Mouse (Mus musculus): Measurements from ENCODE around the gene Zan.

Gene Zan

DNA sequence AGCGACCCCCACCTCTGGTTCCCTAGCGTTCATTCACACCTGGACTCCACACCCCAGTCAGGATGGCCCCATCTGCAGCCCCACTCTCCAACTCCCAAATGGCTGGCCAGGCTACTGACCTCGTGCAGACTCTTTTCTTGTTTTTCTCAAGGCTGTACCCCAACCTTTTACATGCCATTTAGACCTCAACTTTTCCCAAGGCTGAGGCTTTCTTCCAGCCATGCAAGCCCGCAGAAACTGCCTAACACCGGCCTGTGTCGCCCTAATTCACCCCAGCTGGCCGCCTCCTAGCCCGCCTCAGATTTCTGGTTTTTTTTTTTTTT lies 125.8 kb downstream of the Zan start:
- no peak for DNase-seq (ENCODE audit: low spot score in 2 of 2)

DNA sequence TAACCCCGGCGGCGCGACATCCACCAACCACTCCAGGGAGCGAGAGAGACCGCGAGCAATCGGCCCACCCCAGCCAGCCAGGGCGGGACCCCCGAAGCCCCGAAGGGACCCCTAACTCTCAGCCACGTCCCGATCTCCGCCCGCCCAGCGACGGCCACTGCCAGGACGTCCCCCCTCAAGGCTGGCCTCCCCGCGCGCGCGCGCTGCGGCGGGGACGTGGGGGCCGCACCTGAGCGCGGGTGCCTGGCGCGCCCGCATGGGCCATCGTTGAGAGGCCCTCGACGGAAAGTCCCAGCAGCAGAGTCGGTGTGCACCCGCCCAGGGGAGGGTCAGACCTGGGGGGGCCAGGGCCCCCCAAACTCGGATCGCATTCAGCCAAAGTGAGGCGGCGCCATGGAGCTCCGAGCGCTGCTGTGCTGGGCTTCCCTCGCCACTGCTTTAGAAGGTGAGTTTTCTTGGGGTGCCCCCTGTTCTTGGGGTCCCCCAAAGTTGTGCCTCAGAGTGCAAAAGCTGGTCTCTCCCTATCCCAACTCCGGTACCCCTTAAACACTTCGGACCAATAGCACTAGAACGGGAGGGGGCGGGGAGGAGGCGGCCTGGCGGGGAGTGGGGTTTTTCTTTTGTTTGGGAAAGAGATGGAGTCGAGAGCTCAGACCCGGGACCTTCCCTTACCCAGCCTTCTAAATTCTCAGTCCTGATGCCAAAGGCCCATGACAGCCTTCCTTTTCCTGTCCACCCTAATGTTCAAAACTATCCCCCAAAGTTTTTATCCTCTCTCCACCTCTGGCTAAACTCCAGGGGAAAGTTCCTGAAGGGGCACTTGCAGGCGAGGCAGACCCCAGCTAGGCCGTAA lies 126.4 kb downstream of the Zan start:
- DNase-seq (ENCODE audit: low spot score in 2 of 2): no peak

DNA sequence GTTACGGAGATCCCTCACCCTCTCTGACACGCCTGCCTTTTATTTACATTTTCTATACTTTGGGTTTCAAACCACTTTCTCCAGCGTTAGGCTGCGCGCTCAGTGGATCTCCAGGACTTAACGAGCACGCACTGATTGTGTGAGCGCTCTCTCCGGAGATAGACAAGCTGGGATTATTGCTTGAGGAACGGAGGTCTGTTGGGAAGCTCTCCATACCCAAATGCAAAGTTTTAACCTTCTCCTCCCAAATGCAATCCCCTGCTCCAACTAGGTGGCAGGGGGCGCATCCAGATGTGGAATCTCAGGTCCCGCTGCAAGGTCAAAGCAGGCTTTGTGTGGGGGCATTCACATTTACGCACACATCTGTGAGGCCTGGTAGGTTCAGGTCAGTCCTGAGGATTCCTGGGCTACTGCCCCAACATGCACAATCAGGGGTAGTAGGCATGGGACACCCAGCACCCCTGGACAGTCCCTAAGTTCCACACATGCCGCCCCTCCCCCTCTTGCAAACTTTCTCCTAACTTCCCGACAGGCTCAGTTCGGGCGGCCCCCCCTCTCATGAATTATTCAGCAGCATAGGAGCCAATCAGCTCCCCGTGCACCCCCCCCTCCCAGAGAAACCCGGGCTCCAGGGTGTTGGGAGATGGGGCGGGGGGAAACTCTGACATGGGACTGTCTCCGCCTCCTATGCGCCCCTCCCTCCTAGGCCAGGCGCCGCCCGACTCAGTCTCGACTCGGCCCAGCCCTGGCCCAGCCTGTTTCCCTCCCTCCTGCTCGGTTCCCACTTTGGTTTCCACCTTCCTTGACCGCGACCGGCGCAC lies 127.3 kb downstream of the Zan start, which contains the start of gene Ephb4:
Gene Ephb4 (plus strand): TSS at position 726 of the 821 bp plus-strand sequence.
- DNase-seq (ENCODE audit: low spot score in 2 of 2): peak; percentile 35 to 60

DNA sequence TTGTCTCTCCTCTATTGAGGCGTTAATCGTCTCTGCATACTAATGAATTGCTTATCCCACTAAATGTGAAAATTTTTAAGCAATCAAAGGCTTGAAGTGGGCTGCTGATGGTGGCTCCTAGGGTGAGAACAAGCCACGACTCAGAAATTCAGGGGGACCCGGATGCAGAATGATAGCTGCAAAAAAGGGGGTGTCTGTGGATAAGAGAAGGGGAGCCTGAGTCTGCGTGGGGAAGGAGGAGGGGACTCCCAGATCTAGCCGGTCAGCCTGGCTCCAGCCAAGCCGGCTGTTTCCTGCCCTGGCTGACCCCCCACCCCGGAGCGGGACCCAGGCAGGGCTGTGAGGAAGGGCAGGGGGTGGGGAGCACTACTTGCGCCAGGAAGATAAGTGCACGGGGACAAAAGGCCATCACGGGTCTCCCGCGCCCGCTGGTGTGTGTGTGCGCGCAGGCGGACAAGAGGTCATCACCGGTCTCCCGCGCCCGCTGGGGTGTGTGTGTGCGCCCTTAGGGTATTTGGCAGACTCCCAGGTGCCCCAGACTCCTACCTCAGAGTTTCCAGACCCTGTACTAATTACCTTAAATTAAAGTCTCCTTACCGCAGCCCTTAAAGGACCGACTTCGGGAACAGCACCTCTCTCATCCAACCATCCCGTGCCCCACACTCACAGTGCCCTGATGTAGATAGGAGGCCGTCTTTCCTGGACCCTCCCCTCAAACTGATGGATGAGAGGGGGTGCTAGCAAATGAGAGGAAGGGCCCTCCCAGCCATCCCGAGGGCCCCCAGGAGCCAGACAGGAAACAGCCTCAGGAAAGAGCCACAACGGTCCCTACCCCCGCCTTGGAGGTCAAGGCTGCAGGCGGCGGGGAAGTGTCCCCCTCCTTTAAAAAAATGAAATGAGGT lies 128.1 kb downstream of the Zan start:
- DNase-seq (ENCODE audit: low spot score in 2 of 2): no peak

DNA sequence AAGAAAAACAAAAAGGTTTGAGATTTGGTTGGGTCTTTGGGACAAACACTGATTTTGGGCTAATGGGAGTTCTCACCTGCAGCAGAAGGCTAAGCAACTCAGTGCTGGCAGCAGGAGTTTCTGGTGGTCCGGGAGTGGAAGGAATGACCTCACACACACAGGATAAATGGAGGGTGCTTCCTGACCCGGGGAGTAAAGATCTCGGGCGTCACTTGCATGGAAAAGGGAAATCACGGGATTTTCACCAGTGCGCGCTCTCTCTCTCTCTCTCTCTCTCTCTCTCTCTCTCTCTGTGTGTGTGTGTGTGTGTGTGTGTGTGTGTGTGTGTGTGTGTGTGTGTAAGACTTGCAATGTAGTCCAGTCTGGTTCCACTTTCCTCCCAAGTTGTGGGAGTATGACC lies 129.0 kb downstream of the Zan start:
- no peak for DNase-seq (ENCODE audit: low spot score in 2 of 2)

DNA sequence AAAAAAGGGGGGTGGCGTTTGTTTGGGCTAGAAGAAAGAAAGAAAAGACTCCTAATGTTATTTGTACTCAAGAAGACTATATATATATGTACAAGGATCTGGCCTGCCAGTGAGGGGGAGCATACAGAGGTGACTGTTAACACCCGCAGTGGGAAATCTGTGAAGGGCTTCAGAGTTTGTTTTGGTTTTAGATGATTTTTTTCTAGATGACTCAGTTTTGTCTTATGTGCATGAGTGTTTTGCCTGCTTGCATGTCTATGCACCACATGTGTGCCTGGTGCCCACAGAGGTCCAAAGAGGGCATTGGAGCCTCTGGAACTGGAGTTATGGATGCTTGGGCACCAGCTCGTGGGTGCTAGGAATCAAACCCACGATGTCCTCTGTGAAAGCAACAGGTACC lies 129.9 kb downstream of the Zan start:
- DNase-seq (ENCODE audit: low spot score in 2 of 2): no peak

DNA sequence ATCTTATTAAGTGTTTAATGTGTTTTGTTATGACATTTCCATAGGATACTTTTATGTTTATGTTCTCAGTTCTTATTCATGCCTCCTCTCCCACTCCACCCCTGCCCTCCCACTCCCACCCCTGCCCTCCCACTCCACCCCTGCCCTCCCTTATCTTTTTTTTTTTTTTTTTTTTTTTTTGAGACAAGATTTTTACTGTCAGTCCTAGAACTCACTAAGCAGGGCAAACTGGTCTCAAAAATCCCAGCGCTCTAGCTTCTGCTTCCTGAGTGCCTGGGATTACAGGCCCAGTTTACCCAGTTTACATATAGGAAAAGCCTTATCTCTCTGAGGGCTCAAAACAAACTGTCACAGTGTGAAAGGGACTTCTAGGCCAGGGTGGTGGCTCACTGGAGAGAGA lies 130.5 kb downstream of the Zan start:
- no peak for DNase-seq (ENCODE audit: low spot score in 2 of 2)

DNA sequence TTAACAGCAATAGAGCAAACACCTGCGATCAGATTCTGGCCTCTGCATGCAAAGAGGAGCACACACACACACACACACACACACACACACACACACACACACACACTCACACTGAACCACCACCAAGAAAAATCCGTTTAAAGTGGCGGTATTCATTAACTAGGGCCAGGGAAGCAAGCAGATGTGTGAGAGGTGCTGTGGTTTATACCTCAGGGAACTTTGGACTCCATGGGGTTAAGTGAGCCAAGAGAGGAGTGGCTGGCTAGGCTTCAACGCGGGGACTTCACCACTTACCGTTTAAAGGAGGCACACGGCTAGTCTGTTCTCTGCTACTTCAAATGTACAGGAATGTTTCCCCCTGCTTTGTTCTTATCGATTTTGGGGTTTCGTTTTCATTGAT lies 131.0 kb downstream of the Zan start:
- DNase-seq (ENCODE audit: low spot score in 2 of 2): no peak

DNA sequence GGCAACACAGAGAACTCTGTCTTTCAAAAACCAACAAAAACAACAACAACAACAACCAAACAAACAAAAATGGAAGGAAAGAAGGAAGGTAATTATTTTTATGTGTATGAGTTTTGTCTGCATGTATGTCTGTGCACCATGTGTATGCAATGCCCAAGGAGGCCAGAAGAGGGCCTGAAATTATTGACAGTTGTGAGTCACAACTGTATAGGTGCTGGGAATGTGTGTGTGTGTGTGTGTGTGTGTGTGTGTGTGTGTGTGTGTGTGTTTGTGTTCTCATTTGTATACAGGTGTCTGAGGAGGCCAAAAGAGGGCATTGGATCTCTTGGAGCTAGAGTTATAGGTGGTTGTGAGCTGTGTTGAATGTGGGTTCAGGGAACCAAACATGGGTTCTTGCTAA lies 133.0 kb downstream of the Zan start:
- DNase-seq (ENCODE audit: low spot score in 2 of 2): no peak

DNA sequence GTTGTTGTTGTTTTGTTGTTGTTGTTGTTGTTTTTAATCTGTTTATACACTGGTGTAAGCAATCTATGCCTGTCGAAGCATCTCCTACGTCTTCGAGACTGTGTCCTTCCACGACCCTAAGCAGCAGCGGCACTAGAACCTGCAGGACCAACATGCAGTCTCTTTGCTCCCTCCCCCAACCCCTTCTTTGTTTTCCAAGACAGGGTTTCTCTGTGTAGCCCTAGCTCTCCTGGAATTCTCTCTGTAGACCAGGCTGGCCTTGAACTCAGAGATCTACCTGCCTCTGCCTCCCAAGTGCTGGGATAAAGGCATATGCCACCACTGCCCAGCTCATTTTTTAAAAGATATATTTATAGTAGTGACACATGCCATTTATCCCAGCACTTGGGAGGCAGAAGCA lies 133.5 kb downstream of the Zan start:
- DNase-seq (ENCODE audit: low spot score in 2 of 2): no peak

DNA sequence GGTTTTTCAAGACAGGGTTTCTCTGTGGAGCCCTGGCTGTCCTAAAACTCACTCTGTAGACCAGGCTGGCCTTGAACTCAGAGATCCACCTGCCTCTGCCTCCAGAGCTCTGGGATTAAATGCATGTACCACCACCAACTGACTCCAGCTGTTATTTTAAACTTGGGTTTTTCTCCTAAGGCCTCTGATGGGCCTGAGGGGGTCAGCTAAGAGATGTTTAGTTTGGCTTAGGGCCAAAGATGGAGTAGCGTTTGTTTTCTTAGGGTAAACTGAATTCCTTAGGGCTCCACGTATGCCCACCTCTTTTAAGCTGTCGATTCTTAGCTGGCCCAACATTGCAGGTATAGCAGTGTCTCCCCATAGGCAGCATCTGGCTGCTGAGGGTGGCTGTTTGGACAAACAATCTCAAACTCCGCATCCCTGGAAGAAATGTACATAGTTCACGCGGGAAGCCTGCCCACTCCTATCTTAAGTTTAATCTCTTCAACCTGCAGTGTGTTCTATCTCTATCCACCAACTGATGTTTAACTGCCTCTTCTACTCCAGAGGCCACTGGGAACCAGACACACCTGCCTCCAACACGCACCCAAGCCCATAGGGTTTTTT lies 134.4 kb downstream of the Zan start:
- no peak for DNase-seq (ENCODE audit: low spot score in 2 of 2)

DNA sequence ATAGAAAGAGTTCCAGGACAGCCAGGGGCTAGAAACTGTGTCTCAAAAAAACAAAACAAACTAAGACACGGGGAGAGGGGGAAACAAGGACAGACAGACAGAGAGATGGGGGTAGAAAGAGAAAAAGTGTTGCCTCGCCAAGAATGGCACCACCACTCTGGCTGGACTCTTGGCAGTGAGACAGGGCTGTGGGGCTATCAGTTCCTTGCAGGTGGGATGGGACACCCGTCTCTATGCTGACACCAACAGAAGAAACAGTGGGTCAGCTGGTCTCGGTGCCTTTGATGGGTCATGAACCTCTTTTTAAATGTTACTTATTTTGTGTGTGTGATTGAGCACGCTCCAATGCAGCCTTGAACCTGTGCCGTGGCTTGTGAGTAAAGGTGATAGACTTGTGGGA lies 136.6 kb downstream of the Zan start:
- DNase-seq (ENCODE audit: low spot score in 2 of 2): no peak

DNA sequence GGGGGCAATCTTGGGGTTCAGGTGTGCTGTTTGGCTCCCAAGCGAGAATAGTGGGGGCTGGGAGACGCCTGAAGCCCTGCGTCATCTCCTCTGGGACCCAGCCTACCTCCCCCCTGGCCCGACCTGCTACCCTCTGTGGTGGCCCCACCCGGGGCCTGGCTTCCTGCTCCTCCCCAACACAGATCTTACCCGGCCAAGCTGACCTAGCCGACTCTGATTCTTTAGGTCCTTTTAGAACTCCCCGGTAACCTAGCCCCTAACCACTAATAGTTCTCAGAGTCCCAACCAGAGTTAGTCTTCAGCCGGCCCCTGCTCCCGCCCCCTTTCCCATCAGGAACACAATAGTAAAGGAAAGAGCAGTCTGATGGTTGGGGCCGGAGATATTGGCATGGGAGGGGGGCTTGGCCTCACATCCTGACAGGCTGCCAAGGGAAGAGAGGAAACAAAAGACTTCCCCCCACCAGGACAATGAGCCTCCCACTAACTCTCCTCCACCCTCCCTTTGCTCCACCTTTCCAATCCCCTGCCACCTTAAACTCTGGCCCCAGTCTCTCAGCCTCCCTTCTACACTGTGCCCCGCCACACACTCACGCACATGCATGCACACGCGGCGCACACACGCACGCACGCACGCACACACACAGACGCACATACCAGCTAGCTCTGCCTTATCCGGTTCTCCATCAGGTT lies 137.4 kb downstream of the Zan start:
- peak in 1 of 2 experiments; percentile 19 for DNase-seq (ENCODE audit: low spot score in 2 of 2)

DNA sequence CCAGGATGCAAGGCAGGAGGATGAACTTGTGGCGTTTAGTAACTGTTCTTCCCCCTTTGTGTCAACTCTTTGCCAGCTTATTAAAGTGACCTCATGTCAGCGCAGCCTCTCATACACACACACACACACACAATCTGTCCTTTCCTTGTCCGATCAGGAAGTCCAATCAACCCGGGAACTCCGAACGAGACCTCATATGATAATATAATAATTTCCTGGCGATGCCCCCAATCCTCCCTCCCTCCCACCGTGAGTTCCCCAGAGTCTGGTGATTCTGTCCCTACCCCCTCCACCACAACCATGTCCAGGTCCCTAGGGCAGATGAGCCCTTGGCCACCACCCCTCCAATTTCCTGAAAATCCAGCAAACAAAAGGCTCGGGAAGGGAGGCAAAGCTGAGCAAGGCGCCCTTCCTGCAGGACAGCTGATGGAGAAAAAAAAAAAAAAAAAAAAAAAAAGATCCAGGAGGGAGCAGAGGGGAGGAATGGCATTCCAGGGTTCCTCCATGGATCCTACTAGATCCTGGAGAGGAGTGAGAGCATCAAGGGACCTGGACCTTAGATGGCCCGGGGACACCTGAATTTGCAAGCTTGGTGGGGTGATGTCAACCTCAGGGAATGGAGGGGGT lies 138.1 kb downstream of the Zan start:
- DNase-seq (ENCODE audit: low spot score in 2 of 2): peak in 1 of 2 experiments; percentile 20

DNA sequence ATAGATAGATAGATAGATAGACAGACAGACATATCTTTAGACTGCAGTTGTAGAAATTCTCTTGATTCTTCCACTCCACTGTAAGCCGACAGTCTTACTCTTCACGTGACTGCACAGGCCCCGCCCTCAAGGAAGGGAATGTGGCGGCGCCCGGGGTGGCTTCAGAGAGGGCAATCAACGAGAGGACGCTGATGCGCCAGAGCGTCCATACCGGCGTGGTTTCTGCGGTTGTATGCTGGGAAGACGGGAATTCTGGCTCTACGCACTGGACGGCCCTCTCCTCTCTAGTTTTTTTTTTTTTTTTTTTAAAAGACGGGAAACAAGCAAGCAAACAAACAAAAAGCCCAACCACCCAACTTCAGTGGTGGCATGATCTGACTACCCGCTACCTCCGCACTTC lies 138.6 kb downstream of the Zan start:
- DNase-seq (ENCODE audit: low spot score in 2 of 2): peak; percentile 80 to 86

DNA sequence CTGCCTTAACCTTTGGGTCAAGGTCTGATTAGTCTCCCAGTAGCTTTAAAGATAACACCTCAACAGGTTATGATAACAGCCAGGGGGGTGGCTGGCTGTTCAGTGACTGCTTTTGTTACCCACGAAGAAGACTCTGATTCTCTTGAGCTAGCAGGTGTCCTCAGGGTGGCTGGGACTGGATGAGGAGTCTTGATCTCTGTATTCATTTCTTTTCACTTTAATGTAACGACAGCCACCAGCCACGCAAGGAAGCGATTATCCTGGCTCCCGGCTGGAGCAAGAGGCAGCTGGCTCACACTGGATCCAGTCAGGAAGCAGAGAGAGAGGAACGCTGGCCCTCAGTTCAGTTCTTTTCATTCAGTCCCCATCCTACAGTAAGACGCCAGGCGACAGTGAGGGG lies 139.7 kb downstream of the Zan start:
- no peak for DNase-seq (ENCODE audit: low spot score in 2 of 2)

DNA sequence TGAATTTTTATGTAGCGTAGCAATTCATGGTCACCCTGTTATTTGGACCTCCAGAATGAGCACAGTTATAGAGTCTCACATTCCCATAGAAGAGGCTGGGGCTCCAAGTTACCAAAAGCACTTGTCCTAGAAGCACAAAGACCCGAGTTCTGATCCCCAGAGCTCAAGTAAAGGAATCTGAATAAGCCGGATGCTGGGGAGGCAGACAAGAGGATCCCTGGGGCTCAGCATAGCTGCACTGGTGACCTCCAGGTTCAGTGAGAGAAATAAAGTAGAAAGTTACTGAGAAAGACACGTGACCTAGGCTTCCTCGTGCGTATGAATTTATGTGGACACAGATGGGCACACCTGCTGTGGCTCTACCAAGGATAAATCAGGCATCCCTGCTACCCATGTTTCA lies 141.8 kb downstream of the Zan start:
- DNase-seq (ENCODE audit: low spot score in 2 of 2): no peak

DNA sequence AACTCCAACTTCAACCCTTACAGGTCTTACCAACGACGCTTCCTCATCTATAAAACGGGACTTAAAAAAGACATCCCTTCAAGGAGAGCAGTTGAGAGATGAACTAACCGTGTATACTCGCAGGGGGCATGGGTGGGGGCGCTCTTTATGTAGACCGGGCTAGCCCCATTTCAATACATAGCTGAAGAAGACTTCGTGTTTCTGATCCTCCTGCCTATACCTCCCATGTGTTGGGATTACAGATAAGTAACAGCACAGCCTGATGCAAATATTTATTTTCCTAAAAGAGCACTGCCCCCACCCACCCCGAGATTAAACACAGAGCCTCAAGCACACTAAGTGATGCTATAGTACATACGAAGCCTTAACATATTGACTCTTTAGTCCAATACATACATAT lies 142.5 kb downstream of the Zan start:
- DNase-seq (ENCODE audit: low spot score in 2 of 2): no peak

DNA sequence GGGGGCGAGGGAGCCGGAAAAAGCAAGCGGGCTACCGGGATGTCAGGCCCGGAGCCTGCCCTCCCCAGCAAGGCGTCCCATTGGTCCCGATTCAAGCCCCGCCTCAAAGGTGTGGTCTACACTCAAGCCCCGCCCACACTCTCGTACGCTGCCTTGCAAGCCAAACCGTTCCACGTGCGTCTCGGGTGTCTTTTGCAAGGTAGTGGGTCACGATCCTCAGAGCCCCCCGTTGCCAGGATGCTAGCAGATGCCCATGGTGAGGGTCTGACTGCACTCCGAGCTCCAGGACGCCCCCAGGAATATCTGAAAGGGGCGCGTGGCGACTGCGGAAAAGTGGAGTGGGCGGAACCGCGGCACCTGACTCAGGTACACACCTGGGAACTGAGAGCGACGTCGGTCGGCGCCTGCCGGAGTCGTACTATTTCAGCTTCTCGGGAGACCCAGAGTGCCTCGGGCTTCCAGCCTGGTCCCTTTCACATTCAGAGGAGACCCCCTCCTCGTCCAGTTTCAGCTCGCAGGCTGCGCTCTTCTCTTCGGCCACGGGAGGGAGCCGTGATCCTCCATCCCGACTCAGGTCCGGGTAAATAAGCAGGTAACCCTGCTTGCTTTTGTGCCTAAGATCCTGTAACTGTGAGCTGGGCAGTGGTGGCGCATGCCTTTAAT lies 143.2 kb downstream of the Zan start, which contains the start of gene Slc12a9:
Gene Slc12a9 (minus strand): TSS at position 86 of the 663 bp plus-strand sequence.
- DNase-seq (ENCODE audit: low spot score in 2 of 2): peak; percentile 88 to 89
